Mouse (Mus musculus): ENCODE data around the gene Gna14. TPM values are rescaled to one million over a fixed set of nuclear protein-coding genes. Genes with fewer than 3 reads are reported as not detected.

Gna14 gene
- polyA plus RNA-seq, 1 experiment = 3.4 TPM

DNA sequence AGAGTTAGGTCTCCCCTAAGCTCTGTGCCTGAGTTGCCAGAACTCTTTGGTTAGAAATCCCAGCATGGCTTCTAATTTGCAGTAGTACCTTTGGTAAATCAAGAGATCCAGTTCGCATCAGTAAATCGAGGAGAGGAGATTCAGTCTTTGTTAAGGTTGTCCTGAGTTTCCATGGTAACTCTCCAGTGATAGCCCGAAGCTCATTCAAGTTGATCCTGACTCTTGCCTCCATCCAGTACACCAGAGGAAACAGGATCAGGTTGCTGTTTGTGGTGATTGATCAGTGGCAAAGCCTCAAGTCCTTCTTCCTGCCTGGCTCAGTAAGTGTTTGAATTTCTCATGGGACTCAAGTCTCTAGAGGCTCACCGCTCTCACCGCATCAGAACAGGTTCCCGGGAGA lies 24.7 kb downstream of the Gna14 start:
- H3K4me3 ChIP-seq (ENCODE audit: control insufficient read depth, insufficient read depth, low read length) = no peak overlapping the region
- DNase-seq = no peak
- no peaks in the 10 kb centered on the region for H3K27me3 ChIP-seq (ENCODE audit: control insufficient read depth, insufficient read depth, low read length)
- H3K4me1 ChIP-seq (replicated peaks; ENCODE audit: control insufficient read depth, insufficient read depth, low read length) = no peaks in the 10 kb centered on the region
- WGBS = 93% methylated on average over 6 of the region's 6 CpGs
- TF ChIP-seq POLR2A (IDR thresholded peaks at IDR 0.05; ENCODE audit: control insufficient read depth, extremely low read depth, insufficient read depth, low read length, poor library complexity) (no peak), CTCF (IDR thresholded peaks at IDR 0.05; ENCODE audit: borderline replicate concordance, control insufficient read depth, extremely low read depth, insufficient read depth, low read length, poor library complexity) (no peak)
- H3K36me3 ChIP-seq (ENCODE audit: control insufficient read depth, insufficient read depth, low read length) = no peaks in the 10 kb centered on the region
- no peak overlapping the region for H3K27ac ChIP-seq (ENCODE audit: control insufficient read depth, insufficient read depth, low read length)

DNA sequence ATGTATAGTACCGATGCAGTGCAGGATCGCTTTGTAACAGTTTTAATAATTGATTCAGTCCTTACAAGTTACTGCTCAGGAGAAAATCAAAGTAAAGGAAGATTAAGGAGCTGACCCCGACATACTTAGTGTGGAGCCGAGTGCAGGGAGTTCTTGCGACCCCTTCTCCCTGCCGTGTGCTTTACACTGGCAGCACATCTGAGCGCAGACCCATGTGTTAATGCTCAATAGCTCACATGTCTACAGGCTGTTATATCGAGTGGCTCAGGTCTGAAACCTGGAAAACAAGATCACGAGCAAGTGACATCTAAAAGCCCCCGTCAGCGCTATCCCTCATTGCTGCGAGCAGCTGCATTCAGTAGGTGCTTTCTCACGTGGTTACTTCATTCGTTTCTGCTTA lies 25.3 kb downstream of the Gna14 start:
- Histone ChIP-seq H3K4me1 (replicated peaks; ENCODE audit: control insufficient read depth, insufficient read depth, low read length) (no peaks in the 10 kb centered on the region), H3K36me3 (ENCODE audit: control insufficient read depth, insufficient read depth, low read length) (no peaks in the 10 kb centered on the region), H3K4me3 (ENCODE audit: control insufficient read depth, insufficient read depth, low read length) (no peak overlapping the region), H3K27me3 (ENCODE audit: control insufficient read depth, insufficient read depth, low read length) (no peaks in the 10 kb centered on the region), H3K27ac (ENCODE audit: control insufficient read depth, insufficient read depth, low read length) (no peak overlapping the region)
- DNase-seq = no peak
- no peak for TF ChIP-seq CTCF (IDR thresholded peaks at IDR 0.05; ENCODE audit: borderline replicate concordance, control insufficient read depth, extremely low read depth, insufficient read depth, low read length, poor library complexity)
- no peak for TF ChIP-seq POLR2A (IDR thresholded peaks at IDR 0.05; ENCODE audit: control insufficient read depth, extremely low read depth, insufficient read depth, low read length, poor library complexity)
- WGBS = 96% methylated on average over 14 of the region's 14 CpGs

DNA sequence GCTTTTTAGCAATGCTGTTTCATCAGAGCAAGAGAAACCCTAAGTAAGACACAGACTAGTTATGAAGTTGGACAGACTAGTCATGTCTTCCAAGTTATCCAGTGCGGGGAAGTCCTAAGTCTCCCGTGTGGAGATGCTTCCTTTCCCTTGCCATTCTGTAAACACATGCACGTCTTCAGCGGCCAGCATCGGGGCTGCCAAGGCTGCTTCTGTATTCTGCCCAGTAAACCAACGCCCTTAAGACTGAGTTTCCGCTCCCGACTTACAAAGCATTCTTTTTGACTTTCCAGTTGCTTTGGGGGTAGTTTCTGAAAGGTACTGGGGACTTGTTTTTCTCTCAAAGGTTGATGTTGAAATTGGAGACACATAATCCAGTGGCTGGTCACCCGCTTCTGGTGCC lies 26.9 kb downstream of the Gna14 start:
- 91% methylated on average over 9 of the region's 9 CpGs for WGBS
- no peaks in the 10 kb centered on the region for H3K27me3 ChIP-seq (ENCODE audit: control insufficient read depth, insufficient read depth, low read length)
- H3K4me1 ChIP-seq (replicated peaks; ENCODE audit: control insufficient read depth, insufficient read depth, low read length) = no peaks in the 10 kb centered on the region
- TF ChIP-seq CTCF (IDR thresholded peaks at IDR 0.05; ENCODE audit: borderline replicate concordance, control insufficient read depth, extremely low read depth, insufficient read depth, low read length, poor library complexity) (no peak), POLR2A (IDR thresholded peaks at IDR 0.05; ENCODE audit: control insufficient read depth, extremely low read depth, insufficient read depth, low read length, poor library complexity) (no peak)
- no peaks in the 10 kb centered on the region for H3K36me3 ChIP-seq (ENCODE audit: control insufficient read depth, insufficient read depth, low read length)
- no peak overlapping the region for H3K4me3 ChIP-seq (ENCODE audit: control insufficient read depth, insufficient read depth, low read length)
- no peak overlapping the region for H3K27ac ChIP-seq (ENCODE audit: control insufficient read depth, insufficient read depth, low read length)
- no peak for DNase-seq

DNA sequence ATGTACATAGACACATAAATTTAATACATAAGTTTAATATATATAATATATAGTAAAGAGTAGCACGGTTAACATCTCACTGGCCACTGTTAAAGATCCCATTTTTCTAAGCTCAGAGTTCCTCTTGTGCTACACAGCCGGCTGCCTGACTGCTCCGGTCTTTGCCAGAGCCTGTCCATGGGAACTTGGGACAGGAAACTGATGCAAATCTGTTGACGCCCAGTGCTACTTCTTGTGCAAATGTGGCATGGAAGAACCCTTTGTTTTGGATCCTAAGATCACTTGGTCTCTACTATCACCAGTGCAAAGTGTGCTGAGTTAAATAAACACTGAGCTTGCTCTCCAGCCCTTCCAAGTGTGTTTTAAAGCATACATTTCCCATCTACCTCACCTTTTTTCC lies 29.2 kb downstream of the Gna14 start:
- WGBS = 92% methylated on average over 4 of the region's 4 CpGs
- DNase-seq = no peak
- Histone ChIP-seq H3K27me3 (ENCODE audit: control insufficient read depth, insufficient read depth, low read length) (no peaks in the 10 kb centered on the region), H3K4me1 (replicated peaks; ENCODE audit: control insufficient read depth, insufficient read depth, low read length) (no peaks in the 10 kb centered on the region), H3K36me3 (ENCODE audit: control insufficient read depth, insufficient read depth, low read length) (no peaks in the 10 kb centered on the region), H3K27ac (ENCODE audit: control insufficient read depth, insufficient read depth, low read length) (no peak overlapping the region), H3K4me3 (ENCODE audit: control insufficient read depth, insufficient read depth, low read length) (no peak overlapping the region)
- no peak for TF ChIP-seq POLR2A (IDR thresholded peaks at IDR 0.05; ENCODE audit: control insufficient read depth, extremely low read depth, insufficient read depth, low read length, poor library complexity)
- TF ChIP-seq CTCF (IDR thresholded peaks at IDR 0.05; ENCODE audit: borderline replicate concordance, control insufficient read depth, extremely low read depth, insufficient read depth, low read length, poor library complexity) = no peak

DNA sequence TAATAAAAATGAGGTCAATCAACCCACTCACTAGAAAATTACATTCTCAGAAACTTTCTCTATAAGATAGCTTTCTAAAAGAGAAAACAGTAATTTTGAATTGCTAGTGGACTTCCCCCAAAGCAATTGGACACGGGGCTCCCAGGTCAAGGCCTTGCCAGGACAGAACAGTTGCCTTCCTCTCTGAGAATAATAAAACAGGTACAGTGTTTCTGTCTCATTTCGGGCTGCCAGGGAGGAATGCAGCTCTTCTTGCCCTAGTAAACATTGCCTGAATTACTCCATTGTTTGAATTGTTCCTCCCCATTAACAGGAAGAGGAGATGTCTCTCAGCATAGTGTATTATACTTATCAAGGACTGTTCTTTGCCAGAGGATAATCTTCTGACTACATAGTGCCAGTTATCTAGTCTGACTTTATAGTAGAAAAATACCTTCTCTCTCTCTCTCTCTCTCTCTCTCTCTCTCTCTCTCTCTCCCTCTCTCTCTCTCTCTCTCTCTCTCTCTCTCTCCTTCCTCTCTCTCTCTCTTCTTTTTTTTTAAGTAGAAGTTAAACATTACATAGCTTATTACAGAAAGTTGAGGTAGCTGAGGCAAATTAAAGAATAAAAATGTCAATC lies 33.3 kb downstream of the Gna14 start:
- DNase-seq = no peak
- Histone ChIP-seq H3K27ac (ENCODE audit: control insufficient read depth, insufficient read depth, low read length) (no peak overlapping the region), H3K36me3 (ENCODE audit: control insufficient read depth, insufficient read depth, low read length) (no peaks in the 10 kb centered on the region), H3K27me3 (ENCODE audit: control insufficient read depth, insufficient read depth, low read length) (no peaks in the 10 kb centered on the region), H3K4me1 (replicated peaks; ENCODE audit: control insufficient read depth, insufficient read depth, low read length) (no peaks in the 10 kb centered on the region), H3K4me3 (ENCODE audit: control insufficient read depth, insufficient read depth, low read length) (no peak overlapping the region)
- 86% methylated on average over 2 of the region's 2 CpGs for WGBS
- TF ChIP-seq POLR2A (IDR thresholded peaks at IDR 0.05; ENCODE audit: control insufficient read depth, extremely low read depth, insufficient read depth, low read length, poor library complexity) (no peak), CTCF (IDR thresholded peaks at IDR 0.05; ENCODE audit: borderline replicate concordance, control insufficient read depth, extremely low read depth, insufficient read depth, low read length, poor library complexity) (no peak)

DNA sequence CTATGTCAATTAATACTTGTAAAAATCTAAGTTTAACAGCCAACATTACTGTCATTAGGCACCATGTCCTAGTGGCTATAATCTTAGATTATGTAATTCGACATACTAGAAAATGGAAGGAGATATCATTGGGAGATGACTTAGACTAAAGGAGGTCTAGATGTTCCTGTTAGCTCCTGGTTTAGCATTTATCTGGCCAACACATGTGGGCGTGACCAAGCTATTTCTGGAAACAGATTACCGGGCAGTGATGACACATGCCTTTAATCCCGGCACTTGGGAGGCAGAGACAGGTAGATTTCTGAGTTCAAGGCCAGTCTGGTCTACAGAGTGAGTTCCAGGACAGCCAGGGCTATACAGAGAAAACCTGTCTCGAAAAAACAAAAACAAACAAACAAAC lies 37.1 kb downstream of the Gna14 start:
- WGBS = 94% methylated on average over 5 of the region's 5 CpGs
- Histone ChIP-seq H3K4me1 (replicated peaks; ENCODE audit: control insufficient read depth, insufficient read depth, low read length) (no peaks in the 10 kb centered on the region), H3K27me3 (ENCODE audit: control insufficient read depth, insufficient read depth, low read length) (no peaks in the 10 kb centered on the region), H3K27ac (ENCODE audit: control insufficient read depth, insufficient read depth, low read length) (no peak overlapping the region), H3K4me3 (ENCODE audit: control insufficient read depth, insufficient read depth, low read length) (no peak overlapping the region), H3K36me3 (ENCODE audit: control insufficient read depth, insufficient read depth, low read length) (no peaks in the 10 kb centered on the region)
- no peak for TF ChIP-seq POLR2A (IDR thresholded peaks at IDR 0.05; ENCODE audit: control insufficient read depth, extremely low read depth, insufficient read depth, low read length, poor library complexity)
- TF ChIP-seq CTCF (IDR thresholded peaks at IDR 0.05; ENCODE audit: borderline replicate concordance, control insufficient read depth, extremely low read depth, insufficient read depth, low read length, poor library complexity) = no peak
- DNase-seq = no peak
